Comparison of ENCODE assay signal across 19 mouse cellular contexts in the genomic region with DNA sequence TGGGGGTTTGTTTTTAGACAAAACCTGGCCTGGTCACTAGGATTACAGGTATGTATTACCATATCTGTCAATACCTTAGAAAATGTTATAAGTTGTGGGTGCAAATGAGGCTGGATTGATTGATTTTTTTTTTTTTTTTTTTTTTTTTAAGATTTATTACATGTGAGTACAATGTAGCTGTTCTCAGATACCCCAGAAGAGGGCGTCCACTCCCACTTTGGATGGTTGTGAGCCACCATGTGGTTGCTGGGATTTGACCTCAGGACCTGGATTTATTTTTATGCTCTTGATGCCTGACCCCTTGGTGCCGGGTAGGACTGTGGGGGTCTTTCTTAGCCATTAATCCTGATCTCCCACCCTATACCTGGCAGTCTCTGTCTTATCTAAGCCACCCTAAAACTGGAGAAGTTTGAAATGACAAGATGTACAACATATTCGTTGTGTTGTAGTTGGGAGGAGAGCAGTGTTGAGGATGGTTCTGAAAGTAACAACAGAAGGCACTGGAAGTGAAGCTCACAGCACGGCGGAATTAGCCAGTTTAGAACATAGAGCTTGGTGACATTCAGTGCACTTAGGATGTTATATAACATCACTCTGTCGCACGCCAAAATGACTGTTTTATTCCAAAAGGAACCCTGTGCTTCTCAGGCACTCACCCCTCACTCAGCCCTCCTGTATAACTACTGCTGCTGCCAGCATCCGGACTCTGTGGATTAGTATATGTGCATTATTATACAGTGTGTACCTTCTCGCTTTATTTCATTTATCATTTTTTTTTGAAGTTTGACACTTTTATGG. TPM values are rescaled to one million over a fixed set of nuclear protein-coding genes. Genes with fewer than 3 reads are reported as not detected.
DNase-seq lines count a peak whose midpoint lies in the region; TF ChIP-seq lines count a peak whose summit lies in the region.
"Had no signal": no experiment of that assay in that cellular context is flagged by ENCODE, and none has a peak within 500 bp of the region (broad histone marks: within the 10 kb centered on the region; RNA-seq: fewer than 3 reads in every experiment).

No protein-coding gene starts in this region.

- H3K36me3 ChIP-seq in liver, adult 2 months (ENCODE audit: control insufficient read depth, insufficient read depth, low read length), result peaks cover 78% of the 10 kb centered on the region
- peaks cover 77 to 95% of the 10 kb centered on the region in 2 experiments for H3K36me3 ChIP-seq in CH12.LX (replicated peaks in 1 of 2; ENCODE audit: control insufficient read depth in 1 of 2, insufficient read depth in 1 of 2, low read length in 1 of 2)

- in situ Hi-C loops in CH12.LX (cut with MboI; ENCODE audit: low pct_ligation_motif_present, low pct_unique_long_range_greater_than_20kb, low sequenced_read_pairs), result no loop called here

- H3K4me1 ChIP-seq in liver, adult 2 months (ENCODE audit: control insufficient read depth, insufficient read depth, low read length), result no peaks in the 10 kb centered on the region
- H3K4me1 ChIP-seq in CH12.LX (ENCODE audit: control insufficient read depth in 1 of 2, insufficient read depth in 2 of 2), result no peaks in the 10 kb centered on the region
- H3K4me1 ChIP-seq: embryonic facial prominence, embryonic 10.5 days; heart, embryonic 10.5 days; limb, embryonic 10.5 days; midbrain, embryonic 12.5 days; neural tube, embryonic 12.5 days had no signal

- no peaks in the 10 kb centered on the region for H3K27me3 ChIP-seq in liver, adult 2 months (ENCODE audit: control insufficient read depth, insufficient read depth, low read length)
- H3K27me3 ChIP-seq in CH12.LX (replicated peaks), result no peaks in the 10 kb centered on the region
- H3K27me3 ChIP-seq: midbrain, embryonic 12.5 days; neural tube, embryonic 12.5 days had no signal

- DNase-seq in embryo, embryonic 10 days (ENCODE audit: low spot score), result peak; percentile 23
- DNase-seq in embryo, embryonic 11 days, result no peak
- no peak for DNase-seq in liver, adult 2 months (ENCODE audit: extremely low read depth, low read depth, low spot score)
- DNase-seq in liver (no peak), CH12.LX (ENCODE audit: extremely low read depth) (peak; percentile 10), MN1 (ENCODE audit: low spot score) (no peak)
- peak; percentile 32 for DNase-seq in induced T-regulatory cell, adult 2 months (ENCODE audit: low read depth)
- no peak for DNase-seq in cerebellum, adult 11-12 months
- DNase-seq: cerebellum, adult 8-10 months; lung, adult 18-20 months; spleen, adult 18-20 months had no signal

- H3K9me3 ChIP-seq in CH12.LX (replicated peaks; ENCODE audit: low read length), result no peaks in the 10 kb centered on the region
- H3K9me3 ChIP-seq: embryonic facial prominence, embryonic 10.5 days; heart, embryonic 10.5 days; limb, embryonic 10.5 days; midbrain, embryonic 12.5 days; neural tube, embryonic 12.5 days had no signal

- no peak overlapping the region for H3K9ac ChIP-seq in liver, adult 2 months (ENCODE audit: low read depth, low read length)
- H3K9ac ChIP-seq in CH12.LX (ENCODE audit: insufficient read depth, low read depth), result no peak overlapping the region
- H3K9ac ChIP-seq: midbrain, embryonic 12.5 days; neural tube, embryonic 12.5 days had no signal

- no peak for TF ChIP-seq POLR2A in liver, adult 2 months (IDR thresholded peaks at IDR 0.05; ENCODE audit: extremely low read depth, insufficient read depth, low read length)
- no peak for TF ChIP-seq POLR2A in CH12.LX (IDR thresholded peaks at IDR 0.05; ENCODE audit: low read depth, low read length)

- H3K27ac ChIP-seq in liver, adult 2 months (replicated peaks; ENCODE audit: insufficient read depth, low read depth, low read length), result no peak overlapping the region
- no peak overlapping the region for H3K27ac ChIP-seq in CH12.LX (ENCODE audit: insufficient read depth, low read depth)
- H3K27ac ChIP-seq: embryonic facial prominence, embryonic 10.5 days; heart, embryonic 10.5 days; limb, embryonic 10.5 days; midbrain, embryonic 12.5 days; neural tube, embryonic 12.5 days had no signal

- TF ChIP-seq CTCF in liver, adult 2 months (IDR thresholded peaks at IDR 0.05; ENCODE audit: low read depth, low read length), result peak; percentile 13; the same call in 1 of the 2 replicates
- TF ChIP-seq CTCF in CH12.LX (conservative IDR thresholded peaks at IDR 0.05 in 1 of 2, IDR thresholded peaks at IDR 0.05 in 1 of 2; ENCODE audit: low read depth in 2 of 2, low read length in 2 of 2), result peak in 1 of 2 experiments; percentile 41; a peak in 2 of 4 replicates

- no peak overlapping the region for H3K4me3 ChIP-seq in liver, adult 2 months (ENCODE audit: insufficient read depth, low read depth, low read length)
- H3K4me3 ChIP-seq in CH12.LX (replicated peaks in 1 of 3; ENCODE audit: low read depth in 2 of 3, low read length in 2 of 3, poor library complexity in 1 of 3), result no peak overlapping the region
- H3K4me3 ChIP-seq: embryonic facial prominence, embryonic 10.5 days; heart, embryonic 10.5 days; limb, embryonic 10.5 days; midbrain, embryonic 12.5 days; neural tube, embryonic 12.5 days had no signal

- no peaks in the 10 kb centered on the region for H3K79me2 ChIP-seq in liver, adult 2 months (ENCODE audit: control insufficient read depth, insufficient read depth, low read length)
- no peaks in the 10 kb centered on the region; the same call in 1 of the 2 replicates for H3K79me2 ChIP-seq in CH12.LX (replicated peaks; ENCODE audit: control insufficient read depth, extremely low read depth, insufficient read depth, poor library complexity, severe bottlenecking)

- 93% methylated on average over 9 of the region's 9 CpGs for WGBS in liver, adult 2 months

- no peak for TF ChIP-seq EP300 in CH12.LX (IDR thresholded peaks at IDR 0.05; ENCODE audit: low read length)

- dilution Hi-C loops in CH12.LX (cut with MboI; ENCODE audit: extremely low pct_ligation_motif_present, extremely low pct_unique_long_range_greater_than_20kb, low sequenced_read_pairs), result no loop called here

- no peak for TF ChIP-seq RAD21 in CH12.LX (IDR thresholded peaks at IDR 0.05; ENCODE audit: low read depth, low read length)

- H3K4me2 ChIP-seq in CH12.LX (ENCODE audit: insufficient read depth, low read depth, poor library complexity, severe bottlenecking), result no peak overlapping the region
- H3K4me2 ChIP-seq: midbrain, embryonic 12.5 days; neural tube, embryonic 12.5 days had no signal

TF ChIP-seq in CH12.LX, 34 proteins besides CTCF, POLR2A, EP300 and RAD21:
- TF ChIP-seq SMC3 (IDR thresholded peaks at IDR 0.05; ENCODE audit: low read depth, low read length), result no peak
- TF ChIP-seq USF2 (conservative IDR thresholded peaks at IDR 0.05; ENCODE audit: low read depth, low read length), result no peak
- TF ChIP-seq ZNF384 (IDR thresholded peaks at IDR 0.05; ENCODE audit: low read depth, low read length), result peak; percentile 74
- no peak for TF ChIP-seq NRF1 (IDR thresholded peaks at IDR 0.05; ENCODE audit: low read depth, low read length)
- no peak for TF ChIP-seq ZMIZ1 (IDR thresholded peaks at IDR 0.05; ENCODE audit: low read depth, low read length)
- no peak for TF ChIP-seq ELF1 (IDR thresholded peaks at IDR 0.05; ENCODE audit: low read depth, low read length)
- no peak for TF ChIP-seq UBTF (IDR thresholded peaks at IDR 0.05; ENCODE audit: low read depth, low read length)

RNA-seq across cellular contexts. Expression of gene Nfx1, which starts 30.3 kb away (rescaled TPM):
- 31.6 and 34.8 TPM in 2 replicates for total RNA-seq in liver, adult 2 months (2014; rRNA removed)
- polyA plus RNA-seq in liver, adult 2 months (2012; rRNA removed), result 12.2 and 21.5 TPM in 2 replicates
- total RNA-seq in CH12.LX (2012; rRNA removed) (53.7 and 55.5 TPM in 2 replicates), CH12.LX (2014; rRNA removed) (70.5 and 75.2 TPM in 2 replicates)
- polyA plus RNA-seq in CH12.LX (2012; ENCODE audit: insufficient read length, low read depth), result 87.0 and 89.8 TPM in 2 replicates

RNA-seq across cellular contexts. Expression of gene Aqp7, which starts 46.9 kb away (rescaled TPM):
- 0.07 and 0.09 TPM in 2 replicates for total RNA-seq in liver, adult 2 months (2014; rRNA removed)
- 0.04 and 0.26 TPM in 2 replicates for polyA plus RNA-seq in liver, adult 2 months (2012; rRNA removed)
- not detected in 2 replicates for total RNA-seq in CH12.LX (2012; rRNA removed)
- total RNA-seq in CH12.LX (2014; rRNA removed), result not detected in 2 replicates
- 0.10 TPM in 1 of 2 replicates, not detected in the other for polyA plus RNA-seq in CH12.LX (2012; ENCODE audit: insufficient read length, low read depth)
- total RNA-seq: hematopoietic stem cell, adult 5-6 weeks; layer of hippocampus, adult 8-10 months had no signal
- polyA plus RNA-seq: C2C12; embryonic facial prominence, embryonic 10.5 days; midbrain, embryonic 12.5 days; neural tube, embryonic 12.5 days had no signal

RNA-seq across cellular contexts. Expression of gene Chmp5, which starts 52.8 kb away (rescaled TPM):
- total RNA-seq in liver, adult 2 months (2014; rRNA removed), result 63.0 and 78.5 TPM in 2 replicates
- polyA plus RNA-seq in liver, adult 2 months (2012; rRNA removed), result 12.0 and 13.7 TPM in 2 replicates
- 51.6 and 53.0 TPM in 2 replicates for total RNA-seq in CH12.LX (2012; rRNA removed)
- total RNA-seq in CH12.LX (2014; rRNA removed), result 86.7 and 88.1 TPM in 2 replicates
- 43.6 and 45.9 TPM in 2 replicates for polyA plus RNA-seq in CH12.LX (2012; ENCODE audit: insufficient read length, low read depth)

RNA-seq across cellular contexts. Expression of gene Bag1, which starts 52.9 kb away (rescaled TPM):
- 88.7 and 101 TPM in 2 replicates for total RNA-seq in liver, adult 2 months (2014; rRNA removed)
- 59.6 and 75.9 TPM in 2 replicates for polyA plus RNA-seq in liver, adult 2 months (2012; rRNA removed)
- total RNA-seq in CH12.LX (2012; rRNA removed) (105 and 123 TPM in 2 replicates), CH12.LX (2014; rRNA removed) (149 and 190 TPM in 2 replicates)
- 161 and 193 TPM in 2 replicates for polyA plus RNA-seq in CH12.LX (2012; ENCODE audit: insufficient read length, low read depth)

Comparison
In these comparisons a context has a peak if more than half of its experiments do, and no peak if none do; other contexts are left out.
1. DNase-seq: peak in embryo, embryonic 10 days (single experiment), CH12.LX (single experiment) and induced T-regulatory cell, adult 2 months (single experiment); none in embryo, embryonic 11 days (single experiment), liver, adult 2 months (single experiment), liver (single experiment), MN1 (single experiment) and cerebellum, adult 11-12 months (single experiment).